Mouse (Mus musculus): Measurements from ENCODE around the gene Slc17a5.

- TF ChIP-seq GATA1 (IDR thresholded peaks at IDR 0.05; ENCODE audit: borderline replicate concordance, low read length) (no peak), FLI1 (IDR thresholded peaks at IDR 0.05; ENCODE audit: low read length) (no peak)
These were observed 82.6 kb downstream of the Slc17a5 start for GRCm38 (mm10) chr9:78505223-78505622.
